Mouse (Mus musculus) stomach, embryonic 14.5 days (tissue): ENCODE data around the gene Dnaaf5. TPM values are rescaled to one million over a fixed set of nuclear protein-coding genes. Genes with fewer than 3 reads are reported as not detected.

Source experiments
- ATAC-seq: fragments of 200-750 bp; cut with Nextera tagmentation; 2 replicates; pipeline ENCODE4 v1.8.0; 2017; ENCODE audit warnings: low read depth, moderate TSS enrichment; ENCODE audit not compliant: insufficient number of reproducible peaks, insufficient read depth, low FRiP score
- H3K27ac ChIP-seq: fragments of 300-500 bp; sonication (generic); 2 replicates; pipeline ENCODE4 v1.5.1; 2014; ENCODE audit warnings: mild to moderate bottlenecking, low read length, moderate library complexity, mixed read lengths
- H3K27me3 ChIP-seq: fragments of 300-500 bp; sonication (generic); 2 replicates; pipeline ENCODE4 v1.6.1; 2014; ENCODE audit warnings: low read length, control low read depth, mixed read lengths; ENCODE audit not compliant: control insufficient read depth, insufficient read depth
- H3K36me3 ChIP-seq: fragments of 300-500 bp; sonication (generic); 2 replicates; pipeline ENCODE4 v1.6.1; 2014; ENCODE audit warnings: mild to moderate bottlenecking, control low read depth, low read length, moderate library complexity, mixed read lengths; ENCODE audit not compliant: control insufficient read depth, insufficient read depth
- H3K4me1 ChIP-seq: fragments of 300-500 bp; sonication (generic); 2 replicates; pipeline ENCODE4 v1.6.1; 2014; ENCODE audit warnings: low read length, control low read depth, mixed read lengths; ENCODE audit not compliant: control insufficient read depth, insufficient read depth
- H3K4me2 ChIP-seq: fragments of 300-500 bp; sonication (generic); replicated peaks from 2 replicates; pipeline ENCODE4 v1.6.1; 2014; ENCODE audit warnings: low read depth, low read length, control low read depth
- H3K4me3 ChIP-seq: fragments of 300-500 bp; sonication (generic); 2 replicates; pipeline ENCODE4 v1.5.1; 2014; ENCODE audit warnings: low read depth, low read length, control low read depth
- H3K9ac ChIP-seq: fragments of 300-500 bp; sonication (generic); replicated peaks from 2 replicates; pipeline ENCODE4 v1.6.1; 2014; ENCODE audit warnings: low read depth, mild to moderate bottlenecking, control low read depth, low read length, moderate library complexity, mixed read lengths
- H3K9me3 ChIP-seq: fragments of 300-500 bp; sonication (generic); 2 replicates; pipeline ENCODE4 v1.6.1; 2016; ENCODE audit warnings: low read depth, low read length, control low read depth; ENCODE audit not compliant: control insufficient read depth
- WGBS: fragments of 180-500 bp; shearing (Covaris S2); extraction: QIAGEN DNeasy Blood & Tissue Kit; methylation state at CpG from one replicate; pipeline ENCODE4 v1.1.7; 2014; 5-methylcytosine and 5-hydroxymethylcytosine counted together
- polyA plus RNA-seq: library from polyadenylated mRNA; unstranded; fragments of >200 nt; fragmentation: Nextera tagmentation; extraction: Ambion mirVana; gene quantifications from 2 replicates; pipeline ENCODE4 v1.2.1, GENCODE M21; 2014

Dnaaf5 gene
- polyA plus RNA-seq, 1 experiment from 2014 or later, result 6.4 TPM

GRCm38 (mm10) chr5:139234423-139234822 is 84.4 kb downstream of the Dnaaf5 start:
- no peaks in the 10 kb centered on the region for H3K9me3 ChIP-seq
- H3K4me2 ChIP-seq, result no peak overlapping the region
- no peak overlapping the region for H3K4me3 ChIP-seq
- 94% methylated on average over 4 of the region's 4 CpGs for WGBS
- no peak overlapping the region for H3K27ac ChIP-seq
- H3K36me3 ChIP-seq, result peaks cover 62% of the 10 kb centered on the region
- no peak for ATAC-seq
- no peak overlapping the region for H3K9ac ChIP-seq
- H3K27me3 ChIP-seq, result no peaks in the 10 kb centered on the region
- H3K4me1 ChIP-seq, result no peaks in the 10 kb centered on the region

Other genes starting within 250 kb of the Dnaaf5 start
- gene Pdgfa, start 152.9 kb upstream of the Dnaaf5 start, polyA plus RNA-seq, result 61.2 and 66.6 TPM in 2 replicates
- 19.5 and 20.1 TPM in 2 replicates for gene Prkar1b, start 222 bp upstream of the Dnaaf5 start, polyA plus RNA-seq
- gene Sun1, start 50.4 kb downstream of the Dnaaf5 start, polyA plus RNA-seq, result 60.2 and 66.6 TPM in 2 replicates
- 149 and 151 TPM in 2 replicates for gene Get4, start 102.1 kb downstream of the Dnaaf5 start, polyA plus RNA-seq
- 2.2 and 2.3 TPM in 2 replicates for gene Adap1, start 175.4 kb downstream of the Dnaaf5 start, polyA plus RNA-seq
- 105 and 120 TPM in 2 replicates for gene Cox19, start 201.2 kb downstream of the Dnaaf5 start, polyA plus RNA-seq
- gene Cyp2w1, start 202.4 kb downstream of the Dnaaf5 start, polyA plus RNA-seq, result 6.3 and 6.8 TPM in 2 replicates
- 1.3 and 1.5 TPM in 2 replicates for gene Gpr146, start 227.5 kb downstream of the Dnaaf5 start, polyA plus RNA-seq